Mouse (Mus musculus) kidney, adult 9 months (tissue): Measurements from ENCODE around the gene Celf2.

Experiments used
- DNase-seq: peaks from one replicate; pipeline ENCODE4 v3.0.0; 2022

Gene Celf2

DNA sequence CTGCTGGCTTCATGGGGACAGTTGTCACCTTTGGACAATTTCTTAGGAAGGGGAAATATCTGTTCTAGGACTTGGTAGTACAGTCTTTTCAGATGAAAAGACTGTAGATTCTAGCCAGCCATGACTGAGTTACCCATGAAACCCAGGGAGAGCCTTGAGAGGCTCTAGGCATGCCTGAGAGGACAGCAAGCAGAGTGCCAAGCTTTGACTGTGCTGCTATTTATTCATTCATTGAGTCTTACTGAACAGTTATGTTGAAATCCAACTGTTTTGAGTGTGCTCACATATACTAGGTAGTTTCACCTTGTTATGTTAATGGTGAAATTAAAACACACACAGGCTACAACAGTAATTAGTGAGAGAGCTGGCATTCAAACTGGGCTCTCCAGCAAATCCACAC is 971.3 kb downstream of the Celf2 start:
- DNase-seq, result no peak

DNA sequence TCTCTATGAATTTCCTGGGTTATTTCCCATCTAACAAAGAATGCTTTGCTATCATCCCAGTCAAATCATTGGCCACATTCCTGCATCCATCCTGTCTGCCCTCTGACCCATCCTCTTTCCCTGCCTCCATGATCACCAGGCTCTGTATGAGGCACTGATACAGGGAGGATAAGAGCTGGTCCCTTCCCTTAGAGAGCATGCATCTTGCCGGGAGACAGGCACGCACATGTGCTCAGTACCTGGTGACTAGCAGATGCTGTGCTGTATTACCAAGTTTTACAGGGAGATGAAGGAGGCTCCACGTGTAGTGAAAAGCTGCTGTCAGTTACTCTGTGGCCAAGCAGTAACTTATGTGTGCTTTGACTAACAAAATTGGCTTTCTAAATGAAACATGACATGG is 972.0 kb downstream of the Celf2 start:
- DNase-seq, result no peak

DNA sequence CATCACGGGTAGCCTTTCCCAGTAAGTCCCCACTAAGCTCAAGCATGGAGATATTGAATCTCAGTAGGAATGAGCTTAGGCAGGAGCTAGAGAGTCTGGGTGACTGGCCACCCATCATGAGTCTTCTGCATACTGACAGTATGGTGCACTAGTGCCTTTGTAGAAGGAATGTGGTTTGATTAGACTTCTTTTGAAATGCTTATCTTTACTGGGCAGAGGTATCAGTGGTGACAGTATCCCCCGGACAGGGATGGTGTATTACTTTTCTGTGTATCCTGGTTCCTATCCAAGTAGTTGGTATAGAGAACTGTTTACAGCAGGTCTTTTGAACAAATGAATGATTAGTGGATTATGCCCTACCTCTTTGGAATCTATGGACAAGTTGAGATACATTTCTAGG is 973.0 kb downstream of the Celf2 start:
- DNase-seq, result no peak

DNA sequence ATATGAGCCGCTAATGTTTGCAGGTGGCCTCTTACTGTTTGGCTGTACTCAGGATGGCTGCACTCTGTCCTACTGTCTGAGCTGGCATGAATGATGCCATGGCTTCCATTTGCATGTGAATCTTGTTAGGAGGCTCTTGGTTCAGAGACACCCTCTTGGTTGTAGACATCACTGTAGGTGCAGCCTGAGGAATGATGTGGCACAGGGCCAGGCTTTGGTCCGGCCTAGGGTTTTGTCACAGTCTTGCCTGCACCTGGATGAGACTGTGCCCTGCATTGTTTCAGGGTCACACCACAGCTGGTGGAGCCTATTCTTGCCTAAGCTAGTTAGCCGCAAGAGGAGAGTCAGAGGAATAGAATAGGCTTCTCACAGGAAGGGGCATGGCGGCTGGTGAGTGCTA is 977.0 kb downstream of the Celf2 start:
- DNase-seq, result no peak

DNA sequence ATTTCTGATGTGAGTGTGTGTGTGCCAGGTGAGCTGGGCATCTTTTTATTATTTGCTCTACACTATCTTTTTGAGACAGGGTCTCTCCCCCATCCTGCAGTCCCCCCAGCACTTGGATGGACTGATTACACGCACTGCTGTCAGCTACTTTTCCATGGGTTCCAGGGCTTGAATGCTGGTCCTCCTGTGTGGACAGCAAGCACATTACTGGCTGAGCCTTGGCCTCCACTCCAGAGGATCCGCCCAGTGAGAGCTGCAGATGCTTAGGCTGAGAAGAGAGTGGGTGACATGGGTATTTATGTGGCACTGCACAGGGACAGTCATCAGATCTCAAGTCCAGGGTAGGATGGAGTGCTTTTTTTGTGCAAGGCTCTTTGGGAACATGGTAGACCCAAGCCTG is 981.3 kb downstream of the Celf2 start:
- no peak for DNase-seq

DNA sequence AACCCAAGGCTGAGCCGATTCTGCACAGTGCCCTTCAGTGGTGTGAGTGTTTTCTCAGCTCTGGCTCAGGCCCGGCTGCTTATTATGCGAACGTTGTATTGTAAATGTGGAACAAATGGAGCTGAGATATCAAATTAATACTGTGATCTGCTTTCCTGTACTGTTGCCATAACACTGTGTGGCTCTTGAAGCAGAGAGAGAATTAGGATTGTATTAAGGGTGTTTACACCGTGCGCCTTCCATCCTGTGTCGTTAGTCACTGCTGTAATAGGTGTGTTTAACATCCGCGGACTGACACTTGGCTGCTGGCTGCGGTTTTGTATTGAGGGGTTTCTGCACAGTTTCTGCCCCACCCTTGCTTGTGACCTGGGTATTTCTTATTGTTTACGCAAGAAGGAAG is 982.5 kb downstream of the Celf2 start:
- no peak for DNase-seq

DNA sequence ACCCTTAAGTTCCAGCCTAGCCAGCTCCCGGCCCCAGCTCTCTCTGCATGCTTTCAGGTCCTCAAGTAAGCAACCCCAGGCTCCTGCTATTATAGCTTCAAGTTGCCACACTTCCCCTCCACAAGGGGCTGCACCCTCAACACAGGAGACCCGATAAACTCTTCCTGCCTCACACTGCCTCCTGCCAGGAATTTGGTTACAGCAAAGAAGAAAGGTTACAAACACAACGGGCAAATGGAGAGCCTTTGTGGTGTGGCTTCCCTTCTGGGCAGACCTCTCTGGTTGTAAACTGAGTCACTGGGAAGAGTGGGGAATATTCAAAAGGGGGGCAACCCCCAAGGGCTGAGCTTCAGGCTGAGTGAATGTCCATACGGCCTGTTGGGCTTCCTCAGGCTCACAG is 983.1 kb downstream of the Celf2 start:
- no peak for DNase-seq

DNA sequence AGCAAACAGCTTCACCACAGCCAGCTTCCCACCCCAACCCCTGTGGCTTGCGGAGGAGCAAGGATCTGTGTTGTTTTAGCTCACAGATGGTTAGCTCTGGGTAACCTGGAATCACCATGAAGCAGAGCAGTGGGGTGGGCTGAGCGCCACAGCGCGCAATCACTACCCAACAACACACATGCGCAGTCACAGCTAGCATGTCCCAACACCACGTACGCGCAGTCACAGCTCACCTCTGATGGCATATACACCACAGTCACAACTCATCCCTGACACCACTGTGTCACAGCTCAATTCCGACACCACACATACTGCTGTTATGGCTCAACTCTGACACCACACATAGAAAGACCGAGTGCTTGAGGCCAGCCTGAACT is 985.5 kb downstream of the Celf2 start:
- no peak for DNase-seq

DNA sequence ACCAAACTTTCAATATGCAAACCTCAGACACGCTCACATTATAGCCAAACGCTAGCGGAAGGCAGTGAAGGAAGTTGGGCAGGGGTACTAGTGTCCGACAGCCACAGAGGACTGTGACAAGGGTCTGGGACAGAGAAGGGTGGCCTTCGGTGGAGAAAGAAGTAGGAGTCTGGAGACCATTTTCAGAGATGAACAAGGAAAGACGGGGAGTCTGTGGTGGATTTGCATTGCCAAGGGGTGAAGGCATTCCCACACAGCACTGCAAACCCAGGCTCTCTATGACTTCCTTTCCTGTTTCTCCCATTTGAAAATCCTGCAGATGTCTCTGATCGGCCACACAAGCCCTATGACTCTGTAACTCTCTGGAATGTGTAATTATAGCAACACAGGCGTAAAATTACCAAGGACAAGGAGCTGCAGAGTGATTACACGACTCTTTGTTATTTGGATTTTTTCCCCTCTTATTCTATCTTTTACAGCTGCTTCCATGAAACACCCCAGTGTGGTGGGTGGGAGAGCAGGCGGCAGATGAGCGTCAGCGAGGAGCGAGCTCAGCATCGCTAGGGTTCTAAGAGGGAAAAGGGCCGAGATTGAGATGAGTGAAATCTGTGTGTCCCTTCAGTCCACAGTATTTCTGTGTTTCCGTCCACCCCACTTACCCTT is 986.0 kb downstream of the Celf2 start:
- DNase-seq, result no peak

DNA sequence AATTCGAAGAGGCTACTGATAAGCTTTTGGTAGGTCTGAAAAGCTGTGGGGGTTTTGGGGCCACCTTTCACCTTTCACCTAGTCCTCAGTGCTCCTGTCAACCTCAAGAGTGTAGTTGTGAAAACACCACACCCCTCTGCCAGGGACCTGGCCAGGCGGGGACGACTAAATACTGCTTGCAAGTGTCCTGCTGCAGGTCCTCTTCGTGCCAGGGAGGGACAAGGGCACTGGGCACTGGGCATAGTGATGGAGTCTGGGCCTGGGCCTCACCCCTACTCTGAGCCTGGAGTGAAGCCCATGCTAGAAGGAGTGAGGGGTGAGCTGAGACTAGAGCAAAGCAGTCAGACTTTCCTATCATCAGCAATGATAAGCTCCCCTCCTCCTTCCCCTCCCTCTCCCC is 987.0 kb downstream of the Celf2 start:
- no peak for DNase-seq

DNA sequence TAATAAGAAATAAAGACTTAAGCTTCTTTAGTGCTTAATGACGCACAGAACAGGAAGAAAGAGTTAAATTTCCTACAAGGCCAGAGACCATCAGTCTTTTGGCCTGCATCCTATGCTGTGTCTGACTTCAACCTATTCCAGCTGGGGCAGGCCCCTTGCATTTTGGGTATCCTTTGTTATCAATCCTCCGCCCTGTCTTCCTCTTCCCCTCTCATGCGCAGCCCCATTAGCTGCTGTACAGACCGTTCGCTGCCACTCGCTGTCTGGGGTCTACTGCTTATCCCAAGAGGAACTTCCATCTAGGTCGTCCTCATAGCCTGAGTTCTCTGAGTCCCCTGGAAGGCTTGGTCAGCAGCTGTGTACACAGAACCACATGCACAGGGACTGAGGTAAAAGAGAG is 996.2 kb downstream of the Celf2 start:
- DNase-seq, result no peak

DNA sequence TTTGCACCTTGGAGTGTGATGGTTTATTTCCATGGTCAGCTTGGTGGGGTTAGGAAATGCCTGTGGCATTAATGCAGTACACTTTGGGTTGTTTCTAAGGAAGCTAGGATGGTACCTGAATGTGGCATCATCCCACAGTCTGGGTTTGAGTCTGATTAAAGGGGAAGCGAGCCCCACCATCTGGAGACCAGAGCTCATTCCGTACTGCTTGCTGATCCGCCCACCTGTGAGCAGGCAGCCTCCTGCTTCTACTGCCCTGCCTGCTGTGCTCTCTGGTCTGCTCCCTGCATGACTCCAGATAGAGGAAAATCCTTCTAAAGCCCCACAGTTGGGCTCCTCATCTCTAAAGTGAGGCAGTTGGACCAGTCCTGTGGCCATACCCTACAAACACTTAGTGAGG is 1002.3 kb downstream of the Celf2 start:
- DNase-seq, result no peak

DNA sequence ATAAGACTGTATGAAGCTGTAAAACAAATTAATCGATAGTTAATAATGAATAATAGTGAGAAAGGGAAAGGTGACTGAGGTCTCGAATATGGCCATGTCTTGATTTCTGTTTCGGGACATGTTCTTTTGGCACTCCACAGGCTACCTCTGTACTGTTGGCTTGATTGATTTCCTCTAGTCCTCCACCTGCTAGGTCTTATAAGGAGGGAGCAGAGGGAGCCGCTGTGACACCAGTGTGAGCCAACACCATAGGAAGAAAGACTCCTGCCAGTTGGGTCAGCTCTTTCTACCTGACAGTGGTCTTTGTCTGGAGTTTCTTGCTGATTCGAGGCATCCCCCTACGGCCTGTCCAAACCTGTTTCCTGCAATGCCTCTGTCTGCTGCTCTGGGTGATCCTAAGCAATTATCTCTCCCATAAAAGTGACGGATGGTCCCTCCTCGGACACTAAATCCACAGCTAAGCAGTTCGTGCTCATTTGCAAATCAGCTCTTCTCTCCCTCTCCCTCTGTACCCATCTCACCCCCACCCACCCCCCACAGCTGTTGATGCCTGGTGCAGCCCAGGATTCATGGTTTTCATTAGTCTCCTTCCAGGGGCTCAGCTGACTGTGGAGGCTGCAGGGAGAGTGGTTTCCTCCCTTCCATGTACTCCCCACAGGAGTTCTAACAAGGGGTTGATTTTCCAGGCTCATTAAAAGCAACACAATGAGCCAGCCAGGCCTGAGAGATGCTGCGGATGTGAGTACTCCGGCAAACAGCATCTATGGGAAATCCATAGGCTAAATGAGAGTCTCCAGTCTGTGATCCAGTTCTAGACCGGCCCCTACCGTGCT is 1003.2 kb downstream of the Celf2 start:
- DNase-seq, result no peak

DNA sequence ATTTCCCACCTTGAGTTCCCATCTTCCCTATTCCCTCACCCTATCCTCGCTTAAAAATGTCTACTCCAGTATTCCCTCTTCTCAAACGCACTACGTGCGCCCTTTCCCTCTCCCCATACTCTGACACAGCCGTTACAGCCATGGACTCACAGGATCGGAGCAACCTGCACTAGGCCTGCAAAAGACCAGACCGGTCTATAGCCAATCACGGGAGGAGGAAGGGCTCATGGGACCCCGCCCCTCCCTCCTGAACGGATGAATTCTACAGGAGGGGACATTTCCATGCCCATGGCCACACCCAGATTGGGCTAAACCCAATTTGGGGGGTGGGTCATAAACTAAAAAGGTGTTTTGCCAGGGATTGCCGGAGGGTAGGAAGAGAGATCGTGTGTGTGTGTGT is 1003.8 kb downstream of the Celf2 start:
- DNase-seq, result no peak

DNA sequence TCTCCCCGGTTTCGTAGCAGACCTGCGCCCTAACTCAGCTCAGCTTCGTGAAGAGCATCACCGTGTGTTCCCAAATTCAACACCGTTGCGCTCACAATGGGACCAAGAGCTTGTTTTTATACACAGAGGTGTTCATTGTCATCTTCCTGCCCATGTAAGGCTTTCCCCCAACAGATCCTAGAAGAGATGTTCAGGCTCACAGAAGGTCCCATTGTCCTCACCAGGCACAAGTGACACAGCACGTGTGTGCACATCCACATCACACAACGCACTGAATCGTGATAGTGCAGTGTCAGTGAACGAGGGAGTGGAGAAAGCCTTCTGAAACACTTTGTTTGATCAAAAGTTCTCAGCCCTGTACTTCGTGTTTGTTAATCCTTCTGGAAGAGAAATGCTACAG is 1011.3 kb downstream of the Celf2 start:
- DNase-seq, result no peak

DNA sequence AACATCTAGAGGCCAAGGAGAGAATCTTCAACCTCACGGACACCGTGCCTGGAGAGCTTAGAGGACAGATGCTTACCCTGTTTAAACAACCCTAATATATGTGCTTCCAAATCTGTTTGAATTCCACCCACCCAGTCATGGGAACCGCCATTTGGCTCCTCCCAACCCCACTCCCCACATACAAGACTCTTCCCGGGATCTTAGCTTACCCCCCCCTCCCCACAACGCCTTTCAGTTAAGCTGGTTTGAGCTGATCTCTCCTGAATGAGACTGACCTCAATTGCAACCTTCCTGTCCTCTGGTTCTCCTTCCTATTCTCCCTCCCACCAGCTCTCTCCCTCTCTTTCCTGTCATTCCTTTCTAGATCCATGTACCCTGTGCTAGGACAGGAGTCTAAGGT is 1011.7 kb downstream of the Celf2 start:
- DNase-seq, result no peak

DNA sequence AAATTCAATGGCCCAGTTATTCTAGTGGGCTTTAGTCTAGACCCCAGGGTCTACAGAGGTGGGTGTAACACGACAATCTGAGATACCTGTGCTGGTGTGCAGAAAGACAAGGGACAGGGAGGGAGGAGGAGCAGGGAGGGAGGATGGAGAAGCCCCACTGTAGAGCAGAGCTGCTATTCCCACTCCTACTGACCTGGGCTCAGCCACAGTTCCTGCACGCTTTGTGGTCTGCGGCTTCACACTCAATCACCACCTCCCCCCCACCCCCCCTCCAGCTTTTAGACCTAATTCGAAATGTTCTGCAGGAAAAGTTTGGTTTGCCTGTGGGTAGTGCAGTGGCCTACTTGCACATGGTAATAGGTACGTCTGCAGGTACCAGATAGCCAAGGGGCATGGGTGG is 1015.5 kb downstream of the Celf2 start:
- no peak for DNase-seq

DNA sequence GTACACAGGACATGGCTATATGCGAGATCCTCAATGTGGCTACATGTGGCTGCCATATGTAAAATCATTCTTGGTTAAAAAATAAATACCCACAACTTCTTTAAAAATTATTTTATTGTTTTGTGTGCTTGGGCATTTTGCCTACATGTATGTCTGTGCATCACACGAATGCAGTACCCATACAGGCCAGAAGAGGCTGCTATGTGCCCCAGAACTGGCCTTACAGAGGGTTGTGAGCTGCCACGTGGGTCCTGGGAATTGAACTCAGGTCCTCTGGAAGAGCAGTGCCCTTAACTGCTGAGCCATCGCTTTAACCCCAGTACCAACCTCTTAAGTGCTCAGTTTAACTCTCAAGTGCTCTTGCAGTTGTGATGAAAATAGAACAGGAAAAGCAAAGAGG is 1018.5 kb downstream of the Celf2 start:
- no peak for DNase-seq

DNA sequence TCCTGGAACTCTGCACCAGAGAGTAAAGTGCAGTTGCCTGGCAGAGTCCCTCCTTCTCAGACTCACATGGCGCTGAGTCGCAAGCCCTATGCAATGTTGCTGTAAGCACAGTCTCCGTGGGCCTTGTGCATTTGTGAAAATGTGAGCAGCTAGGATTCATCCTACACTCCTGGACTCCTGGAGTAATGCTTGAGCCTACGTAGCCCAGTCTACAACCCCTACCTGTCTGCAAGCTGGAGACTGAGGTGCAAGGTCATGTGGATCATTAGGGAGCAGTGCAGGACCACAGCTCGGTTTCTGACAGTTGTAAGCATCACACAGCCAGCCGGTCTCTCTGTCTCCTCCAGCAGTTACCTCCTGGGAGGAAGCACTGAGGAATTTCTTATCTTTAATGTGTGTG is 1019.3 kb downstream of the Celf2 start:
- no peak for DNase-seq
